Comparison of ENCODE assay signal across 8 mouse cellular contexts in genomic region chr16:72664806-72665205, GRCm38 (mm10).
A peak's percentile ranks its signal among the peaks of the same experiment; 100 is the strongest.
DNase-seq lines count a peak whose midpoint lies in the region; ATAC-seq and TF ChIP-seq lines count a peak whose summit lies in the region.

No protein-coding gene starts in this region.

- TF ChIP-seq POLR2A in heart, adult 2 months (IDR thresholded peaks at IDR 0.05; ENCODE audit: insufficient read depth, low read depth, low read length): no peak

- no peak for TF ChIP-seq EP300 in heart, adult 2 months (IDR thresholded peaks at IDR 0.05; ENCODE audit: insufficient read depth, low read depth, low read length)

- intact Hi-C loops in heart, adult 2 months (cut with DNase I): loop anchor here (5.0 kb wide), 1 partner anchor 312 kb away; no protein-coding TSS in a partner anchor

- DNase-seq in heart, adult 2 months: no peak
- DNase-seq in embryo, embryonic 10.5 days (ENCODE audit: low spot score): peak; percentile 60
- DNase-seq in hindbrain, embryonic 14.5 days (ENCODE audit: low spot score): no peak
- DNase-seq in cerebellum, adult 11 months: no peak
- no peak for DNase-seq in yolk sac, embryonic 10.5 days (ENCODE audit: low spot score)

- TF ChIP-seq CTCF in heart, adult 2 months (IDR thresholded peaks at IDR 0.05): no peak

- H3K36me3 ChIP-seq in heart, embryonic 12.5 days: no peaks in the 10 kb centered on the region; the same call in 1 of the 2 replicates
- H3K36me3 ChIP-seq in heart, adult 2 months (ENCODE audit: control insufficient read depth, insufficient read depth, low read length): no peaks in the 10 kb centered on the region
- no peaks in the 10 kb centered on the region for H3K36me3 ChIP-seq in hindbrain, embryonic 14.5 days (replicated peaks; ENCODE audit: control insufficient read depth, insufficient read depth)
- no peaks in the 10 kb centered on the region for H3K36me3 ChIP-seq in midbrain, embryonic 13.5 days

- no peaks in the 10 kb centered on the region for H3K27me3 ChIP-seq in heart, embryonic 12.5 days (replicated peaks)
- H3K27me3 ChIP-seq in heart, adult 2 months (ENCODE audit: control insufficient read depth, insufficient read depth, low read length): 0 out of 2 replicates have a peak, but pooled peaks cover 3% of the 10 kb centered on the region
- no peaks in the 10 kb centered on the region for H3K27me3 ChIP-seq in hindbrain, embryonic 14.5 days (ENCODE audit: control insufficient read depth, insufficient read depth, low read length)
- no peaks in the 10 kb centered on the region for H3K27me3 ChIP-seq in midbrain, embryonic 13.5 days

- no peaks in the 10 kb centered on the region for H3K9me3 ChIP-seq in heart, embryonic 12.5 days (replicated peaks)
- H3K9me3 ChIP-seq in hindbrain, embryonic 14.5 days (ENCODE audit: control insufficient read depth, low read length): no peaks in the 10 kb centered on the region
- H3K9me3 ChIP-seq in midbrain, embryonic 13.5 days: no peaks in the 10 kb centered on the region

- H3K79me2 ChIP-seq in heart, adult 2 months (replicated peaks; ENCODE audit: control insufficient read depth, insufficient read depth, low read length): no peaks in the 10 kb centered on the region

- peak overlapping the region; percentile 85; the same call in 1 of the 2 replicates for H3K27ac ChIP-seq in heart, embryonic 12.5 days (ENCODE audit: poor library complexity, severe bottlenecking)
- H3K27ac ChIP-seq in heart, adult 2 months: no peak overlapping the region
- no peak overlapping the region for H3K27ac ChIP-seq in hindbrain, embryonic 14.5 days
- H3K27ac ChIP-seq in midbrain, embryonic 13.5 days: no peak overlapping the region

- peak overlapping the region; percentile 72 for H3K9ac ChIP-seq in heart, embryonic 12.5 days
- no peak overlapping the region for H3K9ac ChIP-seq in heart, adult 2 months (ENCODE audit: low read depth, low read length)
- H3K9ac ChIP-seq in hindbrain, embryonic 14.5 days: peak overlapping the region; percentile 66
- peak overlapping the region; percentile 83 for H3K9ac ChIP-seq in midbrain, embryonic 13.5 days (replicated peaks)

- no peak for ATAC-seq in heart, embryonic 12.5 days (ENCODE audit: insufficient number of reproducible peaks, low FRiP score)
- ATAC-seq in hindbrain, embryonic 14.5 days (ENCODE audit: low FRiP score): no peak
- no peak for ATAC-seq in midbrain, embryonic 13.5 days
- no peak for ATAC-seq in granulocyte monocyte progenitor cell, adult 5-6 weeks (replicated peaks; ENCODE audit: poor library complexity, severe bottlenecking)

- H3K4me1 ChIP-seq in heart, embryonic 12.5 days (replicated peaks): peaks cover 13% of the 10 kb centered on the region; the same call in 1 of the 2 replicates
- H3K4me1 ChIP-seq in heart, adult 2 months (ENCODE audit: control insufficient read depth, insufficient read depth, low read length): no peaks in the 10 kb centered on the region
- peaks cover 22% of the 10 kb centered on the region for H3K4me1 ChIP-seq in hindbrain, embryonic 14.5 days (replicated peaks; ENCODE audit: control insufficient read depth, insufficient read depth, low read length)
- H3K4me1 ChIP-seq in midbrain, embryonic 13.5 days (replicated peaks): peaks cover 51% of the 10 kb centered on the region

- WGBS in heart, embryonic 12.5 days: 35% methylated on average over 4 of the region's 4 CpGs
- 69% methylated on average over 4 of the region's 4 CpGs for WGBS in heart, adult 2 months
- 20% methylated on average over 4 of the region's 4 CpGs for WGBS in hindbrain, embryonic 14.5 days
- 17% methylated on average over 4 of the region's 4 CpGs for WGBS in midbrain, embryonic 13.5 days

- peak overlapping the region; percentile 66 for H3K4me3 ChIP-seq in heart, embryonic 12.5 days
- no peak overlapping the region for H3K4me3 ChIP-seq in heart, adult 2 months
- H3K4me3 ChIP-seq in hindbrain, embryonic 14.5 days (replicated peaks; ENCODE audit: low read length): peak overlapping the region; percentile 68
- peak overlapping the region; percentile 76 for H3K4me3 ChIP-seq in midbrain, embryonic 13.5 days (replicated peaks)

- peak overlapping the region; percentile 75 for H3K4me2 ChIP-seq in heart, embryonic 12.5 days
- peak overlapping the region; percentile 69 for H3K4me2 ChIP-seq in hindbrain, embryonic 14.5 days (replicated peaks)
- peak overlapping the region; percentile 71 for H3K4me2 ChIP-seq in midbrain, embryonic 13.5 days (replicated peaks)
